Mouse (Mus musculus): ENCODE data around the gene Rufy2. TPM values are rescaled to one million over a fixed set of nuclear protein-coding genes. Genes with fewer than 3 reads are reported as not detected.

Rufy2 gene
- total and polyA plus RNA-seq, 3 experiments, result 4.9 to 6.8 (median 5.8) TPM

DNA sequence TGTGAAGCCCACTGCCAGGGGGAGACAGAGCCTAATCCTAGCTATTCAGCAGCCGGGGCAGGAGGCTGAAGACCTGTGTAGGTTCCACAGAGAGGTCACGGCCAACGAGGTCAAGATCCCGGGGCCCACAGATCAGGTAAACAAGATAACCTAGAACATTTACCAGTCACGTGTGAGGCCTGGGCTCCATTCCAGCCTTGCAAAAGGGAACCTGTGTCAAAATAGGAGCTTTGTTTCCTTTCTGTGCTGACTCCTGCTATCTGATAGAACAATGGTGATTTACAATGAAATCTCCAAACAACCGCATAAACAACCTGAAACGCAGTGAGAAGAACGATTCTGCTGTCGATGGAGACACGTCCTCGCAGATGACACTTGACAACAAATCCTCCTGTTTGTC is 80.4 kb downstream of the Rufy2 start:
- TF ChIP-seq MEF2A (IDR thresholded peaks at IDR 0.05; ENCODE audit: borderline replicate concordance, low read depth, low read length), result no peak
- no peak for TF ChIP-seq MAFK (IDR thresholded peaks at IDR 0.05; ENCODE audit: insufficient replicate concordance, low read length)
- TF ChIP-seq MAZ (IDR thresholded peaks at IDR 0.05; ENCODE audit: low read depth, low read length), result no peak
- no peak for TF ChIP-seq GABPA (IDR thresholded peaks at IDR 0.05; ENCODE audit: insufficient replicate concordance, low read depth, low read length)
- no peak for TF ChIP-seq ZMIZ1 (IDR thresholded peaks at IDR 0.05; ENCODE audit: low read depth, low read length)
- TF ChIP-seq ZKSCAN1 (IDR thresholded peaks at IDR 0.05; ENCODE audit: borderline replicate concordance, low read depth, low read length), result no peak
- no peak for TF ChIP-seq RAD21 (IDR thresholded peaks at IDR 0.05; ENCODE audit: low read depth, low read length)
- Histone ChIP-seq H3K36me3 (replicated peaks in 1 of 2; ENCODE audit: control insufficient read depth in 1 of 2, insufficient read depth in 1 of 2, low read length in 1 of 2) (no peaks in the 10 kb centered on the region), H3K4me1 (ENCODE audit: control insufficient read depth in 1 of 2, insufficient read depth in 2 of 2) (no peaks in the 10 kb centered on the region), H3K4me3 (replicated peaks in 1 of 3; ENCODE audit: low read depth in 2 of 3, low read length in 2 of 3, poor library complexity in 1 of 3) (no peak overlapping the region), H3K9me3 (replicated peaks; ENCODE audit: low read length) (no peaks in the 10 kb centered on the region), H3K27me3 (replicated peaks) (no peaks in the 10 kb centered on the region), H3K27ac (ENCODE audit: insufficient read depth, low read depth) (no peak overlapping the region), H3K4me2 (ENCODE audit: insufficient read depth, low read depth, poor library complexity, severe bottlenecking) (no peak overlapping the region), H3K79me2 (replicated peaks; ENCODE audit: control insufficient read depth, extremely low read depth, insufficient read depth, poor library complexity, severe bottlenecking) (no peaks in the 10 kb centered on the region), H3K9ac (ENCODE audit: insufficient read depth, low read depth) (no peak overlapping the region)
- in situ Hi-C loops (cut with MboI; ENCODE audit: low pct_ligation_motif_present, low pct_unique_long_range_greater_than_20kb, low sequenced_read_pairs) (no loop called here), dilution Hi-C loops (cut with MboI; ENCODE audit: extremely low pct_ligation_motif_present, extremely low pct_unique_long_range_greater_than_20kb, low sequenced_read_pairs) (no loop called here)
- DNase-seq (ENCODE audit: extremely low read depth), result no peak

DNA sequence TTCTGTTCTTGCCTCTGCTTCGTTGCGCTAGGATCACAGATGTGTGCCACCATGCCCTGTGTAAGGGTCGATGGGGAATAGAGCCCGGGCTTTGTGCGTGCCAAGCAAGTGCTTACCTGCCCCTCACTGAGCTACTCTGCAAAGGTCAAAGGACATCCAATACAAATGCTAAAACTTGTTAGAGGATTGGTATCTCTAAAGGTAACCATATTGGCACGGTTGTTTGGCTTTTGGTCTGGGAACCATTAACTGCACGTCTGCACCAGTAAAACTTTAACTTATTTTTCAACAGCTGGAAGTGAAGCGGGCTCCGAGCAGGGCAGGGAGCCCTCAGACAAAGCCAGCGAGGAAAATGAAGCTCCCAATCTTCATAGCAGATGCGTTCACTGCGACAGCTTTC is 81.2 kb downstream of the Rufy2 start:
- no peak for DNase-seq (ENCODE audit: extremely low read depth)
- Histone ChIP-seq H3K9ac (ENCODE audit: insufficient read depth, low read depth) (no peak overlapping the region), H3K4me1 (ENCODE audit: control insufficient read depth in 1 of 2, insufficient read depth in 2 of 2) (peaks cover 0 to 5% of the 10 kb centered on the region in 2 experiments; a peak in 1 of 4 replicates), H3K4me3 (replicated peaks in 1 of 3; ENCODE audit: low read depth in 2 of 3, low read length in 2 of 3, poor library complexity in 1 of 3) (no peak overlapping the region), H3K36me3 (replicated peaks in 1 of 2; ENCODE audit: control insufficient read depth in 1 of 2, insufficient read depth in 1 of 2, low read length in 1 of 2) (no peaks in the 10 kb centered on the region), H3K79me2 (replicated peaks; ENCODE audit: control insufficient read depth, extremely low read depth, insufficient read depth, poor library complexity, severe bottlenecking) (no peaks in the 10 kb centered on the region), H3K9me3 (replicated peaks; ENCODE audit: low read length) (no peaks in the 10 kb centered on the region), H3K27ac (ENCODE audit: insufficient read depth, low read depth) (no peak overlapping the region), H3K27me3 (replicated peaks) (no peaks in the 10 kb centered on the region), H3K4me2 (ENCODE audit: insufficient read depth, low read depth, poor library complexity, severe bottlenecking) (no peak overlapping the region)
- in situ Hi-C loops (cut with MboI; ENCODE audit: low pct_ligation_motif_present, low pct_unique_long_range_greater_than_20kb, low sequenced_read_pairs) (no loop called here), dilution Hi-C loops (cut with MboI; ENCODE audit: extremely low pct_ligation_motif_present, extremely low pct_unique_long_range_greater_than_20kb, low sequenced_read_pairs) (no loop called here)
- TF ChIP-seq MEF2A (IDR thresholded peaks at IDR 0.05; ENCODE audit: borderline replicate concordance, low read depth, low read length) (no peak), POLR2A (IDR thresholded peaks at IDR 0.05; ENCODE audit: low read depth, low read length) (no peak), SMC3 (IDR thresholded peaks at IDR 0.05; ENCODE audit: low read depth, low read length) (no peak), JUN (IDR thresholded peaks at IDR 0.05; ENCODE audit: insufficient read depth, low read depth, low read length) (no peak), KAT2A (IDR thresholded peaks at IDR 0.05; ENCODE audit: insufficient replicate concordance, low read length) (no peak), ZNF384 (IDR thresholded peaks at IDR 0.05; ENCODE audit: low read depth, low read length) (no peak), NRF1 (IDR thresholded peaks at IDR 0.05; ENCODE audit: low read depth, low read length) (no peak), MAFK (IDR thresholded peaks at IDR 0.05; ENCODE audit: insufficient replicate concordance, low read length) (no peak), ETS1 (conservative IDR thresholded peaks at IDR 0.05; ENCODE audit: low read depth, low read length) (no peak), MXI1 (IDR thresholded peaks at IDR 0.05; ENCODE audit: low read depth, low read length) (no peak)
